Mouse (Mus musculus): ENCODE data around the gene Gm128. TPM values are rescaled to one million over a fixed set of nuclear protein-coding genes. Genes with fewer than 3 reads are reported as not detected.

The Gm128 gene
- total RNA-seq, 2 experiments from 2014 or later = not detected

- intact Hi-C loops (cut with DNase I) = no loop called here
- no peak for DNase-seq (ENCODE audit: low spot score in 2 of 2)
Measured at GRCm38 (mm10) chr3:95235386-95236301, 5.8 kb downstream of the Gm128 start.

DNA sequence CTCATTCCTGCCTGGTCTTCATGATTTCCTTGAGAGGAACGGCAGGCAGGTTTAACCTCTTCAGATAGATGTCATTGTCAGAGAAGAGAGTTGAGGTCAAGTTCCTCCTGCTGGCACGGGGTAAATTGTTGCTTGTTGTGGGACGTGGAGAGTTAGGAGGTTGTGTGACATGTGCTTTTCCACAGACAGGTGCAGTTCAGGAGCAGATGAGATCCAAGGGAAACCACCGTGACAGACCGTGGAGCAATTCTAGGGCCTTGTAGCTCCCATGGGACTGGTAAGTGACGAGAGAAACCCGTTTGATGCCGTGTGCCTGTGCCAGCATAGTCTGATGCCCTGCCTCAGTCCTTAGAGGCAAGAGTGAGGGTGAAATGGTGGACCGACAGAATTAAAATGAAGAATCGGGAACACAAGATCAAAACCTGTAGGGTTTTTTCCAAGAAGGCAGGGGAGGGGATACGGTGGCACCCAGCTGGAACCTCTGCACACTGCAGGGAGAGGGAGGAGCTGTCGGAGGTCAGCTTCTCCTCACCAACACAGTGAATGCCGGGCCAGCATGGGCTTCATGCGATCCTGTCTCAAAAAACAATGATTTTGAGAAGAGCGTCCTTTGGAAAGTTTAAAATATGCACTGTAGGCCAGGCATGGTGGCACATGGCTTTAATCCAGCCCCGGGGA, 8.0 kb downstream of the Gm128 start:
- DNase-seq (ENCODE audit: low spot score in 2 of 2) = no peak
- intact Hi-C loops (cut with DNase I) = no loop called here

DNA sequence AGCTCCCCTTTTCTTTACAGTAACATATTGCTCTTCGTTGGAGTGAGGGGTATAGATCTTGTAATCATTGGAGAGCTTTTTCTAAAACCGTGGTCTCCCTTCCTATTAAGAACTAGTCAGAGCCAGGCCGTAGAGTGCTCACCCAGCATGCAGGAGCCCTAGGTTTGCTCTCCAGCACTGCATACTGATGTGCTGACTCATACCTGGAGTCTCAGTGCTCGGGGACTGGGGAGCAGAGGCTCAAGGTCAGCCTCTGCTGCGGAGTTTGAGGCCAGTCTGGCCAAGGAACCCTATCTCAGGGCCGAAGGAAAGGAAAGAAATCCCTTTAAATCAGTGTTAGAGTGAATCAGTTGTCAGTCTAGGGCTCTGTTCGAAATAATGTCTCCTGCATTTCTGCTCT, 8.6 kb downstream of the Gm128 start:
- intact Hi-C loops (cut with DNase I) = no loop called here
- no peak for DNase-seq (ENCODE audit: low spot score in 2 of 2)

DNA sequence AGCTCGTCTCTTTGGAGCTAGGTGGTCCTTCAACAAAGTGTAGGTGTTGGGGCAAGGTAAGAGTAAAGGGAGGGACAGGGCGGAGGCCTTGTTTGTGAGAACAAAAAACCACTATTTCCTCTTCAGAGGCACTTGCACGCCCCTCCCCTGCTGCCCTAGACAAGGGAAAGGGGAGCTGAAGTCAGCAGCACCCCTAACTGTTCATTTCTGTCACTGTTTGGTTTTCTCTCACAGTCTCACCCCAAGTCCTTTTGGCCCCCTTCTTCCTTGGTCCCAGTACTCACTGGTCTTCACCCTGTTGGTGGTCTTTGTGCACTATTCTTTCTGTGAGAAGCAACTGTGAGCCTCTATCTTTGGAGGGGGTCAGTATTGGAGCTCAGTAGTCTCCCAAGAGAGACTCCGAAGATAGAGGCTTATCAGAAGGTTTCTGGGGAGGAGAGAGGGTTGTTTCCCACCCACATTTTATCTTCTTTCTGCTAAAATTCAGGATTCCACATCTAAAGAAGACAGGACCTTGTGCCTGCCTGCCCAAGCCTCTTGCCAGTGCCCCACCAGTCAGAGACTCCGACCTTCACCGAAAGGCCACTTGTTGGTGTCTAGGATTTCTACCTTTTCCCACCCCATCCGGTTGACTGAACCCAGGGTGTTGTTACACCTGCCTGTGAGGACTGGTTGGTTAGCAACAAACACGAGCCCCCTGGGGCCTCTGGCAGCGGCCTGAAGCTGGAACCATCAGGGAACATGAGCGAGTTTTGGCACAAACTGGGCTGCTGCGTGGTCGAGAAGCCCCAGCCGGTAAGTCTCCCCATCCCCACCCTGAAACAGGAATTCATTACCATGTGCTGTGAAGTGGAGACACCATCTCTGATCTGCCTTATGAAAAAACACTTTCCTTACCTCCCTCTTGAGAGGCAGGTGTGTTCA, 9.8 kb downstream of the Gm128 start, which contains the start of gene Mllt11:
Mllt11 (minus strand) TSS at position 874 of the 924 bp plus-strand sequence.
- DNase-seq (ENCODE audit: low spot score in 2 of 2) = no peak
- intact Hi-C loops (cut with DNase I) = no loop called here

DNA sequence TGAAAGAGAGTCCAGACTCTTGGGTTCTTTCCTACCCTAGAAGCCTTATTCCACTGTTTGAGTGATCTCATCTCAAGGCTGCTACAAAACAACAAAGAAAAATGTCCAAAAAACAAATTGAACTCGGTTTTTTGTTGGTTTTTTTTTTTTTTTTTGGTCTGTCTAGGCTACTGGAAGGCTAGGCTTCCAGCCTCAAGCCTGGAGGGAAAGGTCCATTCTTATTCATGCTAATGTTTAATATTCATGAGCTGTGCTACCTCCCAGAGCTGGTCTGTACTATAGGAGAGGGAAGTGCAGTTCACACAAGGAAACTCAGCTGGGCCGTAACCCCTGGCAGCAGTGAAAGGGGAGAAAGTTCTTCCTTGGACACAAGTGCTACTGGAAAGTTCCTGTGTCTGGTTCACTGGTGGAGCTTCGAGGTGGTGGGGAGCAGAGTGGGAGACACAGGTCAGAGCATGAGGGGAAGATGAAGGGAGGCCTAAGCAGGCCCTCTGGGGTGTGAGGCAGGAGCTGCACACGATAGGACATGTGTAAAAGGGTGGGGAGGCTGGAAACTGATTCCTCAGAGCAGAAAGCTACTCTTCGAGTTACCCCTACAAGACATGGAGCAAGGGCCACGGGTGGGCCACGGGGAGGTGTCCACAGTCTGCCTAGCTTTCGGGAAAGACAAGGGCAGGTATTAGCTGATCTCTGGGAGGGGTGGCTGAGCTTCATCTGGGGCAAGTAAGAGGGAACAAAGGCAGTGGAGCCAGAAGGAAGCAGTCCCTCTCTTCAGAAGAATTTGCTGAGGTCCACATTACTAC, 10.7 kb downstream of the Gm128 start:
- intact Hi-C loops (cut with DNase I) = no loop called here
- DNase-seq (ENCODE audit: low spot score in 2 of 2) = no peak

DNA sequence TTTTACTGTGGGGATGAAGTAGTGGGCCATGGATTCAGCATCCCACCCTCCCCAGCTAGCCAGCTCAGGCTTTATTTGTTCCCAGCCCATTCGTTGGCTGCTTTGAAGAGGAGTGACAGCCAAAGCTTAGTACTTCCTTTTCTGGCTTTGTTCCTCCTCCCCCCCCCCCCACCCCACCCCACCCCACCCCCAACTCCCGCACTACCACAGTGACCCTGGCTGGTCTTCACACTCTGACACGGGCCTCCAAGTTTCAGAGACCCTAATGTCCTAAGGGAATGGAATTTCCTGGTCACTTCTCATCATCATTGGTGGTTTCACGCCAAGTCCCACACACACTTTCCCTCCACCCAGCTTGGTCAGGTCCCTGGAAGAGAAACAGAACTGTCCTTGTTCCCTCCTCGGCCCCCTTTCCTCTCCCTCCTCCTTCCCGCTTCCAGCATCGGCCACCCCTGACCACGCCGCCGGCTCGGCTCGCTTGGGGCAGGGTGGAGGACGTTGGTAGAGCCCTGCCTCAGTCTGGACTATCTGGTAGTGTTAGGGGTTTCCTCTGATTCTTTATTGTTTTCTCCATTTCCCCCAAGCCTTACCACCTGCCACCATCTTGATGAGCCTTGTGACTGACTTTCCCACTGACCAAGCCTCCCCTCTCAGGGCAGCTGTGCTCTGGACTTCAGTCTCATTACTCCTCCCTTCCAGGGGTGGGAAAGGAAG, 11.5 kb downstream of the Gm128 start:
- peak; percentile 42 to 61 for DNase-seq (ENCODE audit: low spot score in 2 of 2)
- intact Hi-C loops (cut with DNase I) = loop anchor here (5.0 kb wide), 2 partner anchors 37 to 52 kb away; partner anchors contain the start of genes Mindy1 and Prune1

GRCm38 (mm10) chr3:95228894-95229780, 12.3 kb downstream of the Gm128 start:
- DNase-seq (ENCODE audit: low spot score in 2 of 2) = peak; percentile 78 to 90
- intact Hi-C loops (cut with DNase I) = loop anchor here (5.0 kb wide), 2 partner anchors 38 to 53 kb away; partner anchors contain the start of genes Mindy1 and Prune1

GRCm38 (mm10) chr3:95228148-95228893, 13.1 kb downstream of the Gm128 start, which contains the start of gene Cdc42se1:
Gene Cdc42se1 (plus strand): TSS chr3:95228732.
- intact Hi-C loops (cut with DNase I) = loop anchor here (5.0 kb wide), 2 partner anchors 39 to 54 kb away; partner anchors contain the start of genes Mindy1 and Prune1
- peak; percentile 91 to 93 for DNase-seq (ENCODE audit: low spot score in 2 of 2)

GRCm38 (mm10) chr3:95227214-95227613, 14.2 kb downstream of the Gm128 start:
- peak in 1 of 2 experiments; percentile 53 for DNase-seq (ENCODE audit: low spot score in 2 of 2)
- intact Hi-C loops (cut with DNase I) = loop anchor here (5.0 kb wide), 2 partner anchors 40 to 55 kb away; partner anchors contain the start of genes Mindy1 and Prune1

GRCm38 (mm10) chr3:95224295-95224694, 17.1 kb downstream of the Gm128 start:
- intact Hi-C loops (cut with DNase I) = no loop called here
- no peak for DNase-seq (ENCODE audit: low spot score in 2 of 2)

DNA sequence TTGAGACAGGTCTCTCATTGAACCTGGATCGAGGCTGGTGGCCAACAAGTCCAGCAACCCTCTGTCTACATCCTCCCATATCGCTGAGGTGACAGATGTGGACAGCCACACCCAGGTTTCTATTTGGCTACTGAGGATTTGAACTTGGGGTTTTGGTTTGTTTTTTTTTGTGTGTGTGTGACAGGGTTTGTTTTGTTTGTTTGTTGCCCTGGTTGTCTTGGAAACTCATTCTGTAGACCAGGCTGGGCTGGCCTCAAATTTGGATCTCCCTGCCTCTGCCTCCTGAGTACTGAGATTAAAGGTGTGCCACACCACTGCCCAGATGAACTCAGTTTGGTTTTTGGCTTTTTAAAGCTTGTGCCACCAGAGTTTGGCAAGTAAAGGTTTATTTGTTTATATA, 18.4 kb downstream of the Gm128 start:
- DNase-seq (ENCODE audit: low spot score in 2 of 2) = no peak
- intact Hi-C loops (cut with DNase I) = no loop called here

GRCm38 (mm10) chr3:95218466-95219137, 22.8 kb downstream of the Gm128 start:
- no peak for DNase-seq (ENCODE audit: low spot score in 2 of 2)
- intact Hi-C loops (cut with DNase I) = loop anchor here (5.0 kb wide), 1 partner anchor 56 kb away; the partner anchor contains the start of gene Sema6c

DNA sequence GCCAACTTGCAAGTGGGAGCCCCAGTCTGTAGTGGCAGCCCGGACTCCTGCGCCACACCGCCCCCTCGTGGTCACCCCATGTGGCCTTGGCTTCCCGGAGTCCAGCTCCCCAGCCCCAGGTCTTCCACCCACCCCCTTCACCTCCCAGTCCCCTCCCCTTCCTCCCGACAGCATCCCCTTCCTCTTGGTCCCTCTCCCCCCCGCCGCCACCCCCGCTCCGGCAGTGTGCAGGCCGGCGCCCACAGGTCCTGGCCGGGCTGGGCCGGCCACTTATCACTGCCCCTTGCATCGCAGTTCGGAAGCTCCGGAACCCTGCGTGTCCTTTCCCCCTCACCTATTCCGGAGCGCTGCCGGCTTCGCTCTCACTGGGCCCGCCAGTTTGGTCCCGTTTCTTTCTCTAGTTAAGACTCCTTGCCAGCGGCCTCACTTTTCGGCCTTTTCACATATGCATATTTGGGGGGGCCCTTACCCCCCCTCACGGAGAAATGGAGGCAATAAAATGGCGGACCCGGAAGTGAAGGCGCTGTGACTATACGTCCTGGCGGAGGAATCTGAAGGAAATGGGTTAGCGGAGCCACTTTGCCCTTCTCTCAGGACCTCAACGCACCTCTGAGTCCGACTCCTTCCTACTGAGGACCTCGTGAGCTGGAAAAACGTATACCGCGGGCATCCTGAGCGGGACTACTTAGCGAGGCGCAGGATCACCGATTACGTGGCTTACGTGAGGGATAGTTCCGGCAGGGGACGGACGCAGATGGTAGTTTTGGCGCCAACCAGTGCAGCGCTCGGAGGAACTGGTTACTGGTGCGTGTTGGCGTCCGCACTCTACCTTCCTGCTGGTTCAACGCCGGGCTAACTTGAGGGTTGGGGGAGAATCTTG, 23.9 kb downstream of the Gm128 start, which contains the start of gene Gabpb2:
Gabpb2 (minus strand) TSS at position 662 of the 880 bp plus-strand sequence.
- intact Hi-C loops (cut with DNase I) = loop anchor here (2.0 to 5.0 kb wide), 2 partner anchors 55 to 75 kb away; partner anchors contain the start of genes Sema6c and Tnfaip8l2
- peak; percentile 87 to 92 for DNase-seq (ENCODE audit: low spot score in 2 of 2)

DNA sequence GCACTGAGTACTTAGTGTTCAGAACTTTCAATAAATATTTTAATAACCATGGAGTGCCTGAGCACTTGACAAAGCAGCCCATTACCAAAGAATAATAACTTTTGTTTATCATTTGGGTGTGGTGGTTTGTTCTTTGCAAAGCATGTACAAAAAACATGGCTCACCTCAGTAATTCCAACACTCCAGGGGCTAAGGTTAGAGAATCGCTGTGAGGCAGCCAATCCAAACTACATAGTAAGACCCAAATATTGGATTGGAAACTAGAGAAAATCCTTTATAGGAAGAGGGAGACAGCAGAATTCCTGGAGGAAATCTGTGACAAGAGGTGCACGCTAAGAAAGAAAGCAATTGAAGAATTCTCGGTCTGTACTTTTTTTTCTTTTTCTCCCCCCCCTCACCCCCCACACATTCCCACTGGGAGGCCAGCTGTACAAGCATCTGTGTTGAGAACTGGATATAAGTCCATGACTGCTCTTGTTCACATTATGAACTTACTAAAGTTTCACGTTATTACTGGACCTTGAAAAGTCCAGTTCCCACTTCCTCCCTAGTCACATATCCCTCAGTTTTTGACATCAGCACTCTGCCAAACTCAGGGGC, 24.6 kb downstream of the Gm128 start:
- DNase-seq (ENCODE audit: low spot score in 2 of 2) = no peak
- intact Hi-C loops (cut with DNase I) = loop anchor here (2.0 to 5.0 kb wide), 2 partner anchors 54 to 74 kb away; partner anchors contain the start of genes Sema6c and Tnfaip8l2
